Mouse (Mus musculus): ENCODE measurements around the gene Adgre5. TPM values are rescaled to one million over a fixed set of nuclear protein-coding genes. Genes with fewer than 3 reads are reported as not detected.

Adgre5 gene
- polyA plus RNA-seq, 1 experiment from 2014 or later, result 9.2 TPM

DNA sequence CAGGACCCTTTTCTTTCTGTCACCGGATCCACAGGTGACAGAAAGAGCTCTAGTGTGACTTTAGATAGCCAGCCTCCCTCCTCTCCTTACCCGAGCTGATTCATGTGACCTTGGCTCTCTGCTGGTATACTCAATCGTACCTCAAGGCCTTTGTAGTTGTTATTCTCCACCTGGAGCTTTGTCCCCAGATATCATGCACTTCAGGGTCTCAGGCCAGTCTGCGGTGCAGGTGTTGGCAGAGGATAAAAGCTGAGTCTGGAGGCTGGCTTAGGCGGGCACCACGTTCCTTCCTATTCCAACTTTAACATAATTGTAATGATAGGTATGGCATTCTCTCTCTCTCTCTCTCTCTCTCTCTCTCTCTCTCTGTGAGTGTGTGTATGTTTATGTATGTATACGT is 28.6 kb upstream of the Adgre5 start:
- 79% methylated on average over 7 of the region's 7 CpGs for WGBS
- H3K27ac ChIP-seq, result no peak overlapping the region
- H3K4me3 ChIP-seq, result no peak overlapping the region
- peaks cover 13% of the 10 kb centered on the region for H3K4me1 ChIP-seq
- H3K36me3 ChIP-seq (replicated peaks), result no peaks in the 10 kb centered on the region
- DNase-seq (ENCODE audit: extremely low spot score, low spot score), result no peak
- H3K9me3 ChIP-seq, result peaks cover 8% of the 10 kb centered on the region; the same call in 1 of the 2 replicates
- H3K27me3 ChIP-seq (ENCODE audit: poor library complexity, severe bottlenecking), result peaks cover 32% of the 10 kb centered on the region; the same call in 1 of the 2 replicates

- peaks cover 13% of the 10 kb centered on the region for H3K4me1 ChIP-seq
- H3K27me3 ChIP-seq (ENCODE audit: poor library complexity, severe bottlenecking), result peaks cover 22% of the 10 kb centered on the region; the same call in 1 of the 2 replicates
- H3K27ac ChIP-seq, result no peak overlapping the region
- H3K36me3 ChIP-seq (replicated peaks), result no peaks in the 10 kb centered on the region
- H3K9me3 ChIP-seq, result peaks cover 8% of the 10 kb centered on the region; the same call in 1 of the 2 replicates
- 69% methylated on average over 5 of the region's 5 CpGs for WGBS
- no peak overlapping the region for H3K4me3 ChIP-seq
- no peak for DNase-seq (ENCODE audit: extremely low spot score, low spot score)
Measured at GRCm38 (mm10) chr8:83768526-83768925, 27.4 kb upstream of the Adgre5 start.

DNA sequence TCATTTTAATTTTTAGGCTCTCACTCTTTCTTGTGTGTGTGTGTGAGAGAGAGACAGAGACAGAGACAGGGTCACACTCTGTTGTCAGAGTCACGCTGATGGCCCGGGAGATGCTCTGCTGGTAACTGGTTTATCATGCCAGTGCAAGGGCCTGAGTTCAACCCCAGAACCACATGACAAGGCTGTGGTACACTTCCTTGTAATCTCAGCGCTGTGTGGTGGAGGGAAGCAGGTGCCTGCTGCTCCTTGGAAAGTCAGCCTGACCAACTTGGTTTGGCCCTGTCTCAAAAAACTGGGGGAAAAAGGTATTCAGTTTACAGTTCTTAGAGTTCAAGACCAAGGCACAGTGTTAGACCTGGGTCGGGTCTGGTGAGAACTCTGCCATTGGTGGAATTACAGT is 26.3 kb upstream of the Adgre5 start:
- no peak overlapping the region for H3K4me3 ChIP-seq
- peaks cover 3% of the 10 kb centered on the region for H3K4me1 ChIP-seq
- H3K27me3 ChIP-seq (ENCODE audit: poor library complexity, severe bottlenecking), result peaks cover 11% of the 10 kb centered on the region; the same call in 1 of the 2 replicates
- no peaks in the 10 kb centered on the region for H3K36me3 ChIP-seq (replicated peaks)
- 86% methylated on average over 4 of the region's 4 CpGs for WGBS
- no peak for DNase-seq (ENCODE audit: extremely low spot score, low spot score)
- peaks cover 8% of the 10 kb centered on the region; the same call in 1 of the 2 replicates for H3K9me3 ChIP-seq
- H3K27ac ChIP-seq, result no peak overlapping the region

- no peaks in the 10 kb centered on the region for H3K4me1 ChIP-seq
- no peak for DNase-seq (ENCODE audit: extremely low spot score, low spot score)
- no peak overlapping the region for H3K27ac ChIP-seq
- H3K27me3 ChIP-seq (ENCODE audit: poor library complexity, severe bottlenecking), result no peaks in the 10 kb centered on the region
- no peaks in the 10 kb centered on the region for H3K36me3 ChIP-seq (replicated peaks)
- no peak overlapping the region for H3K4me3 ChIP-seq
- peaks cover 8% of the 10 kb centered on the region; the same call in 1 of the 2 replicates for H3K9me3 ChIP-seq
Measured at GRCm38 (mm10) chr8:83765663-83766062, 24.5 kb upstream of the Adgre5 start.

- Histone ChIP-seq H3K27me3 (ENCODE audit: poor library complexity, severe bottlenecking) (no peaks in the 10 kb centered on the region), H3K4me3 (no peak overlapping the region), H3K36me3 (replicated peaks) (no peaks in the 10 kb centered on the region), H3K4me1 (no peaks in the 10 kb centered on the region), H3K27ac (no peak overlapping the region), H3K9me3 (peaks cover 8% of the 10 kb centered on the region; the same call in 1 of the 2 replicates)
- 92% methylated on average over 2 of the region's 2 CpGs for WGBS
- no peak for DNase-seq (ENCODE audit: extremely low spot score, low spot score)
Measured at GRCm38 (mm10) chr8:83764717-83765116, 23.6 kb upstream of the Adgre5 start.

GRCm38 (mm10) chr8:83764116-83764515 is 23.0 kb upstream of the Adgre5 start:
- Histone ChIP-seq H3K27ac (no peak overlapping the region), H3K27me3 (ENCODE audit: poor library complexity, severe bottlenecking) (no peaks in the 10 kb centered on the region), H3K36me3 (replicated peaks) (no peaks in the 10 kb centered on the region), H3K4me1 (no peaks in the 10 kb centered on the region), H3K4me3 (no peak overlapping the region), H3K9me3 (peaks cover 8% of the 10 kb centered on the region; the same call in 1 of the 2 replicates)
- no peak for DNase-seq (ENCODE audit: extremely low spot score, low spot score)
- WGBS, result 96% methylated on average over 8 of the region's 8 CpGs

DNA sequence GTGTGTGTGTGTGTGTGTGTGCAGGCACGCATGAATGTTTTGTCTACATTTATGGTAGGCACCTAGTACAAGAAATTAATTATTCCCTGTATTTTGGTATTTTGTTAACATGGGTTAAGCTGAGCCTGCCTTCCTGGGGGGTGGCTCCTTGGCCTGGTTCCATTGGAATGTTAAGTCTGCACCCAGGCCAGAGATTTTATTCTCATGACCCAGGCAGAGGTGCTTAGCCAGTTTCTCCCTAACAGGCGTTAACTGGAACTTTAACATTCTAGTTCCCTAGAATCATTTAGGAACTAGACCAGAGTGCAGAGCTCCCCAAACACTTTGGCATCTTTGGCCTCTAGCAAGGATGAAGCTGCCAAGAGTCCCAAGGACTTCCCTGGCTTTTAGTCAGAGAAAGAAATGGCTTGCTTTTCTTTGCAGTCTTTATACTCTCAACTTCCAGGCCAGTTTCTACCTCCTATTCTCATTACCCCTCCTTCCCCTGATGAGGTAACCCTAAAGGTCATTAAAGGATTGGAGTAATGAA is 18.2 kb upstream of the Adgre5 start:
- no peak overlapping the region for H3K27ac ChIP-seq
- H3K4me3 ChIP-seq, result no peak overlapping the region
- no peak for DNase-seq (ENCODE audit: extremely low spot score, low spot score)
- H3K4me1 ChIP-seq, result no peaks in the 10 kb centered on the region
- peaks cover 4% of the 10 kb centered on the region; the same call in 1 of the 2 replicates for H3K27me3 ChIP-seq (ENCODE audit: poor library complexity, severe bottlenecking)
- no peaks in the 10 kb centered on the region for H3K9me3 ChIP-seq
- 81% methylated on average over 2 of the region's 2 CpGs for WGBS
- H3K36me3 ChIP-seq (replicated peaks), result no peaks in the 10 kb centered on the region

DNA sequence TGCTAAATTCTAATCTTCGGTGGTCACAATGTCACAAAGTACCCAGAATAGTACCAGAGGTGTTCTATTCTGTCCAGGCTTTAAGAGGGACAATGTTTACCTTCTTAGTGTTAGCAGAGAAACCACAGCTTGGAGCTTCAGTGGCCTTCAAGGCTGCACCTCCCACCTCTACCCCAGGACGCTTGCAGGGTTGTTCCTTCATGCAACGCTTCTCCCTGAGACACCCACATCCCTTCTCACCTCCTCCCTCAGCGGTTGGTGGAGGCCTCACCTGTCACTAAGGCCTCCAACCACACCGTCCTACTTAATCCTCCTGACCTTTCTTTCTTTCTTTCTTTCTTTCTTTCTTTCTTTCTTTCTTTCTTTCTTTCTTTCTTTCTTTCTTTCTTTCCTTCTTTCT is 17.2 kb upstream of the Adgre5 start:
- H3K27me3 ChIP-seq (ENCODE audit: poor library complexity, severe bottlenecking), result peaks cover 10% of the 10 kb centered on the region
- H3K4me1 ChIP-seq, result no peaks in the 10 kb centered on the region
- no peak overlapping the region for H3K27ac ChIP-seq
- no peak overlapping the region for H3K4me3 ChIP-seq
- 67% methylated on average over 5 of the region's 5 CpGs for WGBS
- no peaks in the 10 kb centered on the region for H3K36me3 ChIP-seq (replicated peaks)
- no peak for DNase-seq (ENCODE audit: extremely low spot score, low spot score)
- no peaks in the 10 kb centered on the region for H3K9me3 ChIP-seq

- 81% methylated on average over 6 of the region's 6 CpGs for WGBS
- H3K4me1 ChIP-seq, result peaks cover 5% of the 10 kb centered on the region
Measured at GRCm38 (mm10) chr8:83757084-83757607, 16.0 kb upstream of the Adgre5 start.

GRCm38 (mm10) chr8:83756273-83756672 is 15.1 kb upstream of the Adgre5 start:
- DNase-seq (ENCODE audit: extremely low spot score, low spot score), result no peak
- Histone ChIP-seq H3K27me3 (ENCODE audit: poor library complexity, severe bottlenecking) (peaks cover 19% of the 10 kb centered on the region), H3K36me3 (replicated peaks) (no peaks in the 10 kb centered on the region), H3K4me3 (no peak overlapping the region), H3K27ac (no peak overlapping the region), H3K9me3 (no peaks in the 10 kb centered on the region), H3K4me1 (peaks cover 14% of the 10 kb centered on the region)
- WGBS, result 94% methylated on average over 3 of the region's 3 CpGs

More at GRCm38 (mm10) chr8:83757084-83757607, 16.0 kb upstream of the Adgre5 start:
- Histone ChIP-seq H3K27me3 (ENCODE audit: poor library complexity, severe bottlenecking) (peaks cover 19% of the 10 kb centered on the region), H3K27ac (no peak overlapping the region), H3K9me3 (no peaks in the 10 kb centered on the region), H3K36me3 (replicated peaks) (no peaks in the 10 kb centered on the region), H3K4me3 (no peak overlapping the region)
- no peak for DNase-seq (ENCODE audit: extremely low spot score, low spot score)

DNA sequence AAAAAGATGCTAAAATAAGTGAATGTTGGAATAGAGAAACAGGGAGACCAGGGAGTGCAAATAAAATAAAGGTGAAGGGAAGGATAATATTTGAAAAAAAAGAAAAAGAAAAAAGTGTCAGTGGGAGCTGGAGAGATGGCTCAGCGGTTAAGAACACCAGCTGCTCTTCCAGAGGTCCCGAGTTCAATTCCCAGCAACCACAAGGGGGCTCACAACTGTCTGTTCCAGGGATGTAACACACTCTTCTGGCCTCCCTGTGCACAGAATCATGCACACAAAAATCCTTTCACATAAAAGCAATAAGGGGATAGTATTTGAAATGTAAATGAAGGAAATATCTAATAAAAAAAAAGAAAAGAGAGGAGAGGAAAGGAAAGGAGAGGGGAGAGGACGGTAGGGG is 13.0 kb upstream of the Adgre5 start:
- Histone ChIP-seq H3K27ac (no peak overlapping the region), H3K27me3 (ENCODE audit: poor library complexity, severe bottlenecking) (peaks cover 26% of the 10 kb centered on the region), H3K36me3 (replicated peaks) (no peaks in the 10 kb centered on the region), H3K4me3 (no peak overlapping the region), H3K9me3 (no peaks in the 10 kb centered on the region), H3K4me1 (peaks cover 19% of the 10 kb centered on the region)
- DNase-seq (ENCODE audit: extremely low spot score, low spot score), result no peak
- WGBS, result 67% methylated on average over 3 of the region's 3 CpGs

GRCm38 (mm10) chr8:83749265-83749664 is 8.1 kb upstream of the Adgre5 start:
- no peak overlapping the region for H3K4me3 ChIP-seq
- H3K27ac ChIP-seq, result no peak overlapping the region
- peaks cover 70% of the 10 kb centered on the region for H3K27me3 ChIP-seq (ENCODE audit: poor library complexity, severe bottlenecking)
- H3K4me1 ChIP-seq, result peaks cover 37% of the 10 kb centered on the region
- WGBS, result 92% methylated on average over 9 of the region's 9 CpGs
- H3K9me3 ChIP-seq, result no peaks in the 10 kb centered on the region
- DNase-seq (ENCODE audit: extremely low spot score, low spot score), result no peak
- no peaks in the 10 kb centered on the region for H3K36me3 ChIP-seq (replicated peaks)

DNA sequence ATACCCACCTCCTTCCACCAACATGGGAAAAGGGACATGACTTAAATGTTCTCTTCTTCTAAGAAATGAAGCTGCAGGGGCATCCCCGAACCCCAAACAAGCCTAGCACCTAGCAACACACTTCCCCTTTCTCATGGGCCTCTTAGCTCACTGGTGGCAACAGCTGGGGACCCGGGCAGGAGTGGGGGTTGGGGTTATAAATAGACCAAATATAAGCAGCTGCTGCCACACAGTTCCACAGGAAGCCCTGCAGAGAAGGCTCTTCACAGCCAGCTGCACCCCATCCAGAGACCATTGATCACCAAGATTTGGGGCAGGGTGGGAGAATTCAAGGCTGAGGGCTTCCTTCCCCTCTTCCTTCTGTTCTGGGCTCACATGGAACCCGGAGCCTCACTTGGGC is 7.6 kb upstream of the Adgre5 start:
- 54% methylated on average over 3 of the region's 3 CpGs for WGBS
- no peak for DNase-seq (ENCODE audit: extremely low spot score, low spot score)

More for the DNA sequence above, 7.6 kb upstream of the Adgre5 start:
- peaks cover 37% of the 10 kb centered on the region for H3K4me1 ChIP-seq
- peaks cover 70% of the 10 kb centered on the region for H3K27me3 ChIP-seq (ENCODE audit: poor library complexity, severe bottlenecking)
- no peak overlapping the region for H3K4me3 ChIP-seq
- H3K9me3 ChIP-seq, result no peaks in the 10 kb centered on the region
- no peaks in the 10 kb centered on the region for H3K36me3 ChIP-seq (replicated peaks)
- 0 out of 2 replicates have a peak overlapping the region, but pooled peaks have one; percentile 72 for H3K27ac ChIP-seq

All from forebrain, embryonic 10.5 days (tissue).